Mouse (Mus musculus) layer of hippocampus, adult 11-12 months (tissue): ENCODE measurements at regions not wholly inside any gene's neighbourhood (a gene's known extent, or its start where the extent isn't known, plus 50 kb on each side); places are given as distances from the start of the nearest gene placed in this dataset.
"Not testable (repeated sequence)": the region's sequence is repeated elsewhere in the genome, so short reads cannot be mapped to it uniquely, and the experiment has no call there.

Experiments
- DNase-seq: peaks from one replicate; pipeline ENCODE4 v3.0.0; 2022; ENCODE audit warnings: low spot score

- DNase-seq, result no peak
Measured at GRCm38 (mm10) chr4:67378632-67379031, 551.2 kb downstream of the Tlr4 start.

GRCm38 (mm10) chr4:67387834-67388233, 560.5 kb downstream of the Tlr4 start:
- DNase-seq, result no peak

DNA sequence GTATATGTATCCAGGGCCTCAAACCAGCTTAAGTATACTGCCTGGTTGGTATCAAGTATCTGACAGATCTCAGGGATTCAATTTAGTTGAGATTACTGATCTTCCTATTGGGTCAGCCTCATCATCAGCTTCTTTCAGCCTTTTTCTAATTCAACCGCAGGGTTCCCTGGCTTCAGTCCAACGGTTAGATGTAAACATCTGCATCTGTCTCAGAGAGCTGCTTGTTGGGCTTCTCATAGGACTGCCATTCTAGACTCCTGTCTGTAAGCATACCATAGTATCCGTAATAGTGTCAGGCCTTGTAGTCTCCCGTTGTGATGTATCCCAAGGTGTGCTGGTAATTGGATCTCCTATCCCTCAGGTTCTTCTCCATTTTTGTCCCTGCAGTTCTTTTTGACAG, 575.6 kb downstream of the Tlr4 start:
- DNase-seq, result no peak

- no peak for DNase-seq
Measured at GRCm38 (mm10) chr4:67424064-67424463, 596.7 kb downstream of the Tlr4 start.

DNA sequence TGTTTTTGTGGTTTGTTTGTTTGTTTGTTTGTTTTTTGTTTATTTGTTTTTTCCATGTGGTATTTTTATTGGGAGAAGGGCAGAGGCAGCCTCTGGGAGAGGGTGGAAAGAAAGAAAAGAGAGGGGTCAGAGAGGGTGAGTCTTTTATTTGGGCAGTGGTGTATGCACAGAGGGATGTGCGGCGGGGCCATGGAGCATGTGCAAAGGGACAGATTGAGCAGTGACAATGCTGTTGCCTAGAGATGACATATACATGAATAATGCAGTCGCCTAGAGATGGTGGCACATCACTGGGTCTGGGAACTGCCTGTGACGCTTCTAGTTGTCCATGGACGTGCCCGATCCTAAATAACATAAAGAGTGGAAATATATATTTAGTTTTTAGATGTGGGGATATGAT, 598.3 kb downstream of the Tlr4 start:
- DNase-seq, result no peak

- no peak for DNase-seq
Measured at GRCm38 (mm10) chr4:67447835-67448234, 620.5 kb downstream of the Tlr4 start.

DNA sequence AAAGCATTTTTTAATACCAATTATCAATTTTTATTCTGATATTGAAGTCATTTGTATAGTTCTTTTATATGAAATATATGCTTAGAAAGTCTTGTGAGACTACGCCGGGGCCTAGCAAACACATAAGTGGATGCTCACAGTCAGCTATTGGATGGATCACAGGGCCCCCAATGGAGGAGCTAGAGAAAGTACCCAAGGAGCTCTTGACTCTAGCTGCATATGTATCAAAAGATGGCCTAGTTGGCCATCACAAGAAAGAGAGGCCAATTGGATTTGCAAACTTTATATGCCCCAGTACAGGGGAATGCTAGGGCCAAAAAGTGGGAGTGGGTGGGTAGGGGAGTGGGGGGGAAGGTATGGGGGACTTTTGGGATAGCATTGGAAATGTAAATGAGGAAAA, 632.5 kb downstream of the Tlr4 start:
- DNase-seq, result not testable (repeated sequence)

DNA sequence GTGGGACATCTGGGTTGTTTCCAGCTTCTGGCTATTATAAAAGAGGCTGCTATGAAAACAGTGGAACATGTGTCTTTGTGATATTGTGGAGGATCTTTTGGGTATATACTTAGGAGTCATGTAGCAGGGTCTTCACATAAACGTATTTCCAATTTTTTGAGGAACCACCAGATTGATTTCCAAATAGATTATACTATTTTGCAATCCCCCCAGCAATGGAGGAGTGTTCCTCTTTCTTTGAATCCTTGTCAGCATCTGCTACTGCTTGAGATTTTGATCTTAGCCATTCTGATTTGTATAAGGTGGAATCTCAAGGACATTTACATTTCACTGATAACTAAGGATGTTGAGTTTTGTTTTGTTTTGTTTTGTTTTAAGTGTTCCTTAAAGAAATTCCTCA, 645.6 kb downstream of the Tlr4 start:
- no peak for DNase-seq

DNA sequence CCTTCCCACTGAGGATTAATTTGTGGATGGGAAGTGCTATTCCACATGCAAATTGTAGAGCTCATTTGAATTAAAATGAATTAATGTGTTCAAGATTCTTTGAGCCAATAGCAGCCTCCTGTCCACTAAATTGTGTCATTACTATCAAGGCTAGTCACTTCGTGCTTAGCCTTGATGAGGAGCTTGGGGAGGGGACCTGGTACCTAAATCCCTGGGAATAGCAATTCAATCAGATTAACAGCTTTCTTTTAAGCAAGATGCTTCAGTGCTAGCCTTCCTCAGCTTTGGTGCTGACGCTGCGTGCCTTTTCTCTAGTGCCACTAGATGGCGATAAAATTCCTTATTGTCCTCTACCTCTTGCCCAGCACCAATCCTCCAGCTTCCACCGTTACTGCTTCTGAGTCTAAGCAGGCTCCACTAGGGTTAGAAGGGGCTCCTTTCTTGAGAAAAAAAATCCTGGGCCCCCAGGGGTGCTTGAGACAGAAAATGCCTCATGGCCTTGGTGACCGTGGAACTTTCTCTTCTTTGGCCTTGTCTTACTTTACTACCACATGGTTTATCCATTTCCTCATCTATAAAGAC, 650.0 kb downstream of the Tlr4 start:
- peak; percentile 34 for DNase-seq

GRCm38 (mm10) chr4:67478081-67478480, 650.7 kb downstream of the Tlr4 start:
- no peak for DNase-seq

- no peak for DNase-seq
Measured at GRCm38 (mm10) chr4:67522235-67522634, 694.9 kb downstream of the Tlr4 start.

GRCm38 (mm10) chr4:67523158-67523557, 695.8 kb downstream of the Tlr4 start:
- no peak for DNase-seq

DNA sequence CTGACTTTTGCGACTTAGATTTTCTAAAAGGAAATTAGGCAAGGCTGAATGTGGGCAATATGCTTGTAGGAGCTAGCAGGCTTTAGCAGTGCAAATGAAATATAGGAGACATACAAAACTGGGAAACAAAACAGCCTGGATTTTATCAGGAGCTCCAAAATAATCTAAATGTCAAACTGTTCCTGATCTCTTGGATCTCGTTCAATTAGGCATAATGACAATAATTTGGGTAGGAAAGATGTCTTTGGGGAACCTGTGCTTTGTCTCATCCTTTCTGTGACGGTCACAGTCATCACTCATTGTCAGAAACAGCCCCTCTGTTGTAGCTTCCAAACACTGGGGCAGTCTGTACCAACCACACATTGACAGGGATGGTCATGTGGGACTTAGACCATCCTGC, 702.2 kb downstream of the Tlr4 start:
- DNase-seq, result no peak

- DNase-seq, result no peak
Measured at GRCm38 (mm10) chr4:67539466-67539865, 712.1 kb downstream of the Tlr4 start.

DNA sequence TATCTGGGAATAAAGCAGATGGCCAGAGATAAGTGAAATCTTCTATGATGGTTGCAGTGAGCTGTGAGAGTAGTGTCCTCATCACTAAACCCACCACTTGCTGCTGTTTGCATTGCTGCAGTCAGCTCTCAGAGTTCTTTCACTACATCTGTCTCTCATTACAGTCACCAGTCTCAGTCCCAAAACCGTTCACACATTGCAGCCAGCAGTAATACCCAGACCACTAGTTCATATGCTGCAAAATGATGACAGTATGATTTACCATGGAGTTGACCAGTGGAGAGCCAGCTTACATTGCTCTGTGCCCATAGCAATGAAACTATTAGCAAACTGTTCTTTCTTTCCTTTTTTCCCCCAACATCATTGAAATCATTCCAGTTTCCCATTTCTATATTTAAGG, 718.6 kb downstream of the Tlr4 start:
- no peak for DNase-seq

GRCm38 (mm10) chr4:67547957-67548356, 720.6 kb downstream of the Tlr4 start:
- DNase-seq, result peak; percentile 8

GRCm38 (mm10) chr4:67553511-67553910, 726.1 kb downstream of the Tlr4 start:
- DNase-seq, result no peak

GRCm38 (mm10) chr4:67574816-67575215, 747.4 kb downstream of the Tlr4 start:
- DNase-seq, result no peak

GRCm38 (mm10) chr4:67589501-67589900, 762.1 kb downstream of the Tlr4 start:
- no peak for DNase-seq

- peak; percentile 50 for DNase-seq
Measured at GRCm38 (mm10) chr4:67589976-67590727, 762.8 kb downstream of the Tlr4 start.

DNA sequence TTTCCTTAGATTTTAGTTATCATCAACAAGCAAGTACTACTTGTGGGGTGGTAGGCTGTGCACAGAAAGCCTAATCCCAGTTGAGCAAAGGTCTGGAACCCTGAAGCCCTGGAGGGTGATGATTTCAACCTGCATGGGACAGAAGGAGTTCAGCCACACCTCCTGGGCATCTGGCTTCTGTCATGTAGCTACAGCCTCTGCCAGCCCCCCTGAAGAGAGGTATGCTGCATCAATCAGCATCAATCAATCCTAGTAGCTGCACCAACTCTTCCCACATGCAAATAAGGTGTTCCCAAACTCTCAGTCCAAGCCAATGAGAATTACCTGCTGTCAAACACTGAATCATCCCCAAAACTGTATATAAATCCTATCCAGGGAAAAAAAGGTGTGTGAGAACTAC, 779.8 kb downstream of the Tlr4 start:
- DNase-seq, result no peak

DNA sequence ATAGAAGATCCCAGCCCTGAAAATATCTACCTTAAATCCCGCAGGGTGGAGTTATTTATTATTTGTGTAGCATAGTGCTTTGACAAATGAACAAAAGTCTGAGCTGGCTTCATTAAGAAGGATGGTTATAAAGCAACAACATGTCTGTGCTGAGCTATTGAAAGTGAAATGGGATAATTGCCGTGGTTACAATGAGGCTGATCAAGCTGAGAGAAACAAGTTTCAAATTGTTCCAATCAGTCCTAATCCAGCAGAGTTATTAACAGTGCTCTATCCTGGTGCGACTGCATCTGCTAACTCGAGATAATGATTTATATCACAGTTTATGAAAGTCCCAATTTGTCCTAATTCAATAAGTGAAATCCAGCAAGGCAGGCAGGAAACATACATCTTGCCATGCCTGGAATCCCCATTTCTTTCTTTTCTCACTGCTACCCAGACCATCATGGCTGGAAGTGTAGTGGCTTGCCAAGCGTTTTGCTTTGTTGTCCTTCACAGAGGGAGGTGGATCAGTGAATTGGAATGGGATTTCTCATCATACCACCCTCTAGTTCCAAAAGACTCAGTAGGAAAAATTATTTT, 787.2 kb downstream of the Tlr4 start:
- DNase-seq, result no peak

- no peak for DNase-seq
Measured at GRCm38 (mm10) chr4:67626641-67627040, 799.3 kb downstream of the Tlr4 start.

DNA sequence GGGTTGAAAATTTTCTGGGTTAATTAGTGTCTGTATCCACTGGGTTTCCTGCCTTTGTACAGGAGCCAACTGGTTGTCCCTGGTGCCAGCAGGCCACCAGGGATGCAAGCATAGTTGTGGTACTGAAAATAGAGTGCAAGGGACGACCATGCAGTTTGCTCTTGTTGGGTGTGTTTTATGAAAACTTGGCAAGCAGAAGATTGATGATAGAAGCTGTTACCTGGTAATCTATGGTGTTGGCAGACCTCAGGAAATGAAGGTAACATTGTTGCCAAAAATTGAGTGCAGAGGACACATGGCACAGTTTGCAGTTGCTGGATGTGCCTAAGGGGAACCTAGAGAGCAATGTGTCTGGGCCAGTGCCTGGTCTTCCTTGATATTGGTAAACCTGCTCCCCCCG, 818.7 kb downstream of the Tlr4 start:
- no peak for DNase-seq
